Mouse (Mus musculus): ENCODE measurements around the gene Fam162a.
"Not testable (repeated sequence)": the region's sequence is repeated elsewhere in the genome, so short reads cannot be mapped to it uniquely, and the experiment has no call there.

Gene Fam162a

GRCm38 (mm10) chr16:36071450-36072379 lies at the start of gene Fam162a, which contains the start of gene Ccdc58:
Fam162a (minus strand) TSS chr16:36071594.
Ccdc58 (plus strand) TSS chr16:36071685.
- DNase-seq (ENCODE audit: low spot score) = peak; percentile 95

GRCm38 (mm10) chr16:36115751-36116150 lies 44.4 kb upstream of the Fam162a start:
- not testable (repeated sequence) for DNase-seq (ENCODE audit: low spot score)

GRCm38 (mm10) chr16:36111486-36111885 lies 40.1 kb upstream of the Fam162a start:
- not testable (repeated sequence) for DNase-seq (ENCODE audit: low spot score)

- DNase-seq (ENCODE audit: low spot score) = no peak
These were observed 30.8 kb upstream of the Fam162a start for GRCm38 (mm10) chr16:36102211-36102610.

GRCm38 (mm10) chr16:36101526-36101925 lies 30.1 kb upstream of the Fam162a start:
- DNase-seq (ENCODE audit: low spot score) = no peak

GRCm38 (mm10) chr16:36097813-36098499 lies 26.6 kb upstream of the Fam162a start:
- not testable (repeated sequence) for DNase-seq (ENCODE audit: low spot score)

GRCm38 (mm10) chr16:36094079-36094478 lies 22.7 kb upstream of the Fam162a start:
- DNase-seq (ENCODE audit: low spot score) = no peak

GRCm38 (mm10) chr16:36090785-36091509 lies 19.6 kb upstream of the Fam162a start:
- no peak for DNase-seq (ENCODE audit: low spot score)

- no peak for DNase-seq (ENCODE audit: low spot score)
These were observed 18.6 kb upstream of the Fam162a start for GRCm38 (mm10) chr16:36089850-36090616.

GRCm38 (mm10) chr16:36089065-36089464 lies 17.7 kb upstream of the Fam162a start:
- DNase-seq (ENCODE audit: low spot score) = no peak

GRCm38 (mm10) chr16:36087846-36088245 lies 16.5 kb upstream of the Fam162a start:
- DNase-seq (ENCODE audit: low spot score) = no peak

GRCm38 (mm10) chr16:36079916-36080315 lies 8.5 kb upstream of the Fam162a start:
- no peak for DNase-seq (ENCODE audit: low spot score)

- DNase-seq (ENCODE audit: low spot score) = no peak
These were observed 3.4 kb upstream of the Fam162a start for GRCm38 (mm10) chr16:36074772-36075171.

GRCm38 (mm10) chr16:36072410-36073011 lies 1.1 kb upstream of the Fam162a start:
- DNase-seq (ENCODE audit: low spot score) = no peak

GRCm38 (mm10) chr16:36071071-36071449 lies 334 bp downstream of the Fam162a start:
- peak; percentile 44 for DNase-seq (ENCODE audit: low spot score)

GRCm38 (mm10) chr16:36069819-36070575 lies 1.4 kb downstream of the Fam162a start:
- DNase-seq (ENCODE audit: low spot score) = peak; percentile 51

GRCm38 (mm10) chr16:36068356-36068755 lies 3.0 kb downstream of the Fam162a start:
- DNase-seq (ENCODE audit: low spot score) = no peak

GRCm38 (mm10) chr16:36067694-36068093 lies 3.7 kb downstream of the Fam162a start:
- no peak for DNase-seq (ENCODE audit: low spot score)

GRCm38 (mm10) chr16:36064904-36065303 lies 6.5 kb downstream of the Fam162a start:
- DNase-seq (ENCODE audit: low spot score) = no peak

GRCm38 (mm10) chr16:36063315-36063714 lies 8.1 kb downstream of the Fam162a start:
- DNase-seq (ENCODE audit: low spot score) = peak; percentile 55
